Comparison of ENCODE assay signal across 5 mouse cellular contexts in the genomic region with DNA sequence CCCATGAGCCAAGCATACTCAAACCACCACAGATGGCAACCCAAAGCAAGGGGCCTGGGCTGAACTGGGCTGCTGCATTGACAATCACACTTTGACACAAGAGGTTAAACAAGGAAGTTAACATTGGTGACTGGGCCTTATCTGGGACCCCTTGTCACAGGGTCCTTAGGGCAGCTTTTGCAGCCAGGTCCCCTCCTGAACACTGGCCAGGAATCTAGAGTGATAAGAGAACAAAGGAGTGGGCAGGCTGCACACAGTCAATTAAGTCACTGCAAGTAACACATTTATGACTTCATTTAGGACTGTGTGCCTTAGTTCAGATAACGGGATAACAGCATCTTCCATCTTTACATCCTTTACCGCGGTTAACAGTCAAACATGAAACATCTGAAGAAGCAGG.
DNase-seq lines count a peak whose midpoint lies in the region; ATAC-seq and TF ChIP-seq lines count a peak whose summit lies in the region.
"Not testable (repeated sequence)": the region's sequence is repeated elsewhere in the genome, so short reads cannot be mapped to it uniquely, and the experiment has no call there.

No protein-coding gene starts in this region.

- not testable (repeated sequence) for TF ChIP-seq CTCF in heart, postnatal 0 days (IDR thresholded peaks at IDR 0.05; ENCODE audit: low read depth)

- peak; percentile 5 for DNase-seq in 416B (ENCODE audit: low read depth)
- not testable (repeated sequence) for DNase-seq in heart, postnatal 0 days (ENCODE audit: low spot score)

- not testable (repeated sequence) for H3K9ac ChIP-seq in heart, embryonic 11.5 days (ENCODE audit: low read depth, low read length); heart, embryonic 15.5 days; heart, postnatal 0 days (replicated peaks; ENCODE audit: low read depth, low read length); stomach, embryonic 15.5 days

- 0 out of 2 replicates have a peak, but pooled peaks have one; percentile 39 for ATAC-seq in heart, embryonic 11.5 days (replicated peaks; ENCODE audit: insufficient number of reproducible peaks, low FRiP score, low TSS enrichment)
- ATAC-seq in heart, embryonic 15.5 days (replicated peaks; ENCODE audit: insufficient number of reproducible peaks, insufficient read depth, low FRiP score, low read depth): 0 out of 2 replicates have a peak, but pooled peaks have one; percentile 53
- ATAC-seq in heart, postnatal 0 days (ENCODE audit: insufficient read depth, low read depth): peak; percentile 35
- peak; percentile 19; the same call in 1 of the 2 replicates for ATAC-seq in stomach, embryonic 15.5 days (ENCODE audit: insufficient read depth, low FRiP score, low read depth)

- not testable (repeated sequence) for TF ChIP-seq EP300 in heart, postnatal 0 days (IDR thresholded peaks at IDR 0.05; ENCODE audit: low read depth)

- H3K4me2 ChIP-seq in heart, embryonic 11.5 days; heart, embryonic 15.5 days; heart, postnatal 0 days (ENCODE audit: low read depth, low read length); stomach, embryonic 15.5 days: not testable (repeated sequence)

- H3K27ac ChIP-seq in heart, embryonic 11.5 days (ENCODE audit: low read depth, low read length); heart, embryonic 15.5 days; heart, postnatal 0 days (ENCODE audit: low read depth); stomach, embryonic 15.5 days: not testable (repeated sequence)

- H3K4me3 ChIP-seq in heart, embryonic 11.5 days (ENCODE audit: low read depth, low read length); heart, embryonic 15.5 days; heart, postnatal 0 days (ENCODE audit: low read depth, low read length); stomach, embryonic 15.5 days (replicated peaks): not testable (repeated sequence)

- not testable (repeated sequence) for H3K27me3 ChIP-seq in heart, embryonic 11.5 days (ENCODE audit: control insufficient read depth, insufficient read depth, low read length); heart, embryonic 15.5 days; heart, postnatal 0 days (ENCODE audit: control insufficient read depth, insufficient read depth, low read length); stomach, embryonic 15.5 days (replicated peaks)

- 38% methylated on average over 3 of the region's 3 CpGs for WGBS in heart, embryonic 11.5 days (ENCODE audit: insufficient replicate concordance)
- WGBS in heart, embryonic 15.5 days: 33% methylated on average over 3 of the region's 3 CpGs
- WGBS in heart, postnatal 0 days: 12% methylated on average over 3 of the region's 3 CpGs
- WGBS in stomach, embryonic 15.5 days: 67% methylated on average over 3 of the region's 3 CpGs

- H3K9me3 ChIP-seq in heart, embryonic 11.5 days (replicated peaks; ENCODE audit: control insufficient read depth, low read length); heart, embryonic 15.5 days (replicated peaks); heart, postnatal 0 days (replicated peaks; ENCODE audit: control insufficient read depth, low read length); stomach, embryonic 15.5 days: not testable (repeated sequence)

- H3K4me1 ChIP-seq in heart, embryonic 11.5 days (ENCODE audit: control insufficient read depth, insufficient read depth, low read length); heart, postnatal 0 days (ENCODE audit: control insufficient read depth, insufficient read depth); stomach, embryonic 15.5 days: not testable (repeated sequence)
- H3K4me1 ChIP-seq in heart, embryonic 15.5 days (replicated peaks): peaks cover 13% of the 10 kb centered on the region

- H3K36me3 ChIP-seq in heart, embryonic 11.5 days (ENCODE audit: control insufficient read depth, insufficient read depth, low read length); heart, embryonic 15.5 days; heart, postnatal 0 days (replicated peaks; ENCODE audit: control insufficient read depth, insufficient read depth, low read length); stomach, embryonic 15.5 days: not testable (repeated sequence)
